Mouse (Mus musculus) left cerebral cortex, postnatal 14 days (tissue): ENCODE measurements at regions not wholly inside any gene's neighbourhood (a gene's known extent, or its start where the extent isn't known, plus 50 kb on each side); places are given as distances from the start of the nearest gene placed in this dataset.
"Not testable (repeated sequence)": the region's sequence is repeated elsewhere in the genome, so short reads cannot be mapped to it uniquely, and the experiment has no call there.

ENCODE experiments used
- DNase-seq, 2 experiments: peaks; one replicate each; pipeline ENCODE4 v3.0.0; 2021 to 2022; ENCODE audit warnings: low spot score in 2 of 2, mixed read lengths in 1 of 2
- intact Hi-C: fragments of 180-260 bp; cut with DNase I; formaldehyde crosslinking; loops from one replicate; pipeline ENCODE4 v1.15.1; 2025

DNA sequence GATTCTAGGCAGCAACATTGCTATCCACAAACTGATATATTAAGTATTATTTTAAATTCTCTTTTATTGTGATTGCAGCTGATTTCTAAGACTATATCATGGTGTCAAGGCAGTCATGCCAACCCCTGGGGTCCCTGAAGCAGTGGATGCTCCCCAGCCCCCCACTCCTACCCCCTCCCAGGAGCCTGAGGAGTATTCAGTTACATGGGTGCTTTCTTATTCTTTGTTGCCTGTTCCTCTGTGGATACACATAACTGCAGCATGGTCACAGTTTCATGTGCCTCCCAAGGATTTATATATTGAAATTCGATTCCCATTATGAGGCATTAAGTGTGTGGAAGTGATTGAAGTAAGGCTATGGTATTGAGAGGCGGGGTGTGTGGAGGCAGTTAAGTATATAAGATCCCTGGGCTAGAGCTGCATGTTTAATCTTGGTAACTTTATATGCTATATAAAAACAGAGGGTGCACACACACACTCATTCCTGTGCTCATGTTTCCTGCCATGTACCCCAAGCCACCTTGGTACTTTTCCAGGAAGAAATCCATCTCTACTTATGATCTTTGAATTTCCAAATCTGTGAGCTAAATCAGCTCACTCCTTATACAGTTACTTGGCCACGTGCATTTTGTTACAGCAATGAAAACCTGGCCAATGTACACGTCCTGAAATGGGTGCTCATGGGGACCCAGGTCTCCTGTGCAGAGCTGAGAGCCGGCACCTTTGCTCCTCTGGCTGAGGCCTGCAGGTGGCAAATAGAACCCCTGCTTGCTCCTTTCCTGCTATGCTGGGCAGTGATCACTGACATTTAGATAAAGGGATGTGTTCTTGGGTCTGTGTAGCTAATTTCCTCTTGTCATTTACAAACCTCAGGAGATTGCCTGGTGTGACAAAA is 259.0 kb downstream of the Nek10 start:
- no peak for DNase-seq
- intact Hi-C loops = no loop called here

DNA sequence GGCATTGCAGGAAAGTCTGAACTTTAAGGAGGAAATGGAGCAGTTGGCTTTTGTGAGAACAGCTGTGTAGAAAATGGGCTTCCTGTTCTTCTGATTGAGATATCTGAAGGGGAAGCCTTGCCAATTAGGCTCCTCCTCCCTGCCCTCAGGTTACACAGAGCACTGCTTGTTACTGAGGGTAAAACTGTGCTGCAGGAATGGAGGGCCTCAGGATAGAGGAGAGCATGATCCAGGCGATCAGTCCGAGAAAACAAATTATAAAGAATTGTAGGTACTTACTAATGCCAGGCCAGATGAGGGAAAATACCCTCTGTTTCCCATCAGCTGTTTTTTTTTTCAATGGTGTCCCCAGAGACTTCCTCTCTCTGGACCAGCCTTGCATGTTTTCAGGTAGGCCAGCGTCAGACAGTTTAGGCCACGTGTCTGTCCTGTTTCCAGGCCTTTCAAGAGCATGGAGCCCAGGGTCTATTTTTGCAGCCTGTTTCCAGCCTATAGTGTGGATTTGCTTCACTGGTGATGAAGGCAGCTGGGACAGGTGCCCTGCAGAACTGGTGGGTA is 259.7 kb downstream of the Nek10 start:
- no peak for DNase-seq
- intact Hi-C loops = no loop called here

DNA sequence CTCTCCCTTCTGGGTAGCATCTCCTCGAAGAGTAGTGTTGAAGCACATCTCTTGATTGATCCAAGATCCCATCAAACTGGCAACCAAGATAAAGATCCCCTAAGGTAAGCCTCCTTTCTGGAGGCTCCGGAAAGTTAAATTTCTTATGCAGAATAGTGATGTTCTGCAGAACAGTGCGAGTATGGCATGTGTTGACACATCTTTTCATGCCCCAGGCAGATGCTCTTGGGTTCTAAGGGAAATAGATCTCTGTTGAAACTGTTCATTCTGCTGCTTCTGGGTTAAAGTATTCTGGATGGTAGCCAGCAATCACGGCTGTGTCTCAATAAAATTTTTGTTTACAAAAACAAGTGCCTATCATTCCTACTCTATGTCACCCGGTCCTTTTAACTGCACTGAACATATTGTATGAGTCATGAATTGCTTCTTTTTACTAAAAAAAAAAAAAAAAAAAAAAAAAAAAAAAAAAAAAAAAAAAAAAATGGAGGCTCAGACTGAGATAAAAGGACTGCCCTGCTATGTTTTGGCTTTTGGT is 261.8 kb downstream of the Nek10 start:
- intact Hi-C loops = no loop called here
- DNase-seq = peak; percentile 20 to 21

DNA sequence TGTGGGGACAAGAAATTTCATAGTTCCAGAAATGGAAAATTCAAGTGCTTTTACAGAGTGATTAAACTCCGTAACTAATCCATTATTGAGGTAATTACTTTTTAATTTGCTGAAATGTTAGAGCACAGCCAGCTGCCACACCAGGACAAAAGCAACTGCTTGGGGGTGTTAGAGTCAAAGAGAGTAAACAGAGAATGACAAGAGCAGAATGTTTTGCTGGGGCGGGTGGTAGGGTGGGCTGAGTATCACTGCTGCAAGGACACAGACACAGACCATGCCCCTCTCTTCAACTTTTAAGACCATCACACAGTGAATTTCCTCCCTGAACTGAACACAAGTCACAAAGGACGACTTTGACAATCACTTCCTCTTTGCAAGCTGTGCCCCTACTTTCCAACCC is 272.7 kb downstream of the Nek10 start:
- intact Hi-C loops = no loop called here
- DNase-seq = no peak

DNA sequence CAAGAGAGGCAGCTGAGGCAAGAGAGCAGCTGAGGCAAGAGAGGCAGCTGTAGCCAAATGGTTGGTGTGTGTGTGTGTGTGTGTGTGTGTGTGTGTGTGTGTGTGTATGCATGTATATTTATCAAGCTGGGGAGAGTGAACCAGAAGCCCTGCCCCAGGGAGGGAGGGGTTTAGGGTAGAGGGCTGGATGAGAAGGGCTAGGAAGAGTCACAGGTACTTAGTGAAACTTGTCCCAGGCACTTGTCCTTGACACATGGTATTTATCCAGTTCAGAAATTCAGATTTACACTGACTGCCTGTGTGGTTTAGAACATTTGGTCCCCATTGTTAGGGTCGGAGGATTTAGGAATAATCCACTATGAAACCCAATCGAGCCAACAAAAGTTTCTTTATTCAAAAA is 279.7 kb downstream of the Nek10 start:
- no peak for DNase-seq

DNA sequence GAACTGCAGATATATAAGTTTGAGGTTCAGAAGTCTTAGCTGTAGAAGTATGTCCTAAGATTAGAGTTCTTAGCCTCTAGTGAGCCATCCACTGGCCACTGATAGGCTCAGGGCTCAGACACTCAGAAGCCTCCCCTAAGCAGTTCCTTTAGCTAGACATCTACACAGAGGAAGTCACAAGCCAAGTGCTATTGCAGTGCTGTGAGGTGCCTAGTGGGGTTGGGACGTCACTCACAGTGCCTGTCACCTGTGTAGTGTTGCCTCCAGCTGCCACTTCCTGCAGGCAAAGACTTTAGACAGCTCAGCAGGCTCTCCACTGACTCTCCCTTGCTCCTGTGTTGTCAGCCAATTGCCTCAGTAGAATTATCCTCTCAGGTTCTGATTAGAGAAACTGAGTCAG is 280.6 kb downstream of the Nek10 start:
- intact Hi-C loops = no loop called here

More for the DNA sequence above, 279.7 kb downstream of the Nek10 start:
- intact Hi-C loops = no loop called here

DNA sequence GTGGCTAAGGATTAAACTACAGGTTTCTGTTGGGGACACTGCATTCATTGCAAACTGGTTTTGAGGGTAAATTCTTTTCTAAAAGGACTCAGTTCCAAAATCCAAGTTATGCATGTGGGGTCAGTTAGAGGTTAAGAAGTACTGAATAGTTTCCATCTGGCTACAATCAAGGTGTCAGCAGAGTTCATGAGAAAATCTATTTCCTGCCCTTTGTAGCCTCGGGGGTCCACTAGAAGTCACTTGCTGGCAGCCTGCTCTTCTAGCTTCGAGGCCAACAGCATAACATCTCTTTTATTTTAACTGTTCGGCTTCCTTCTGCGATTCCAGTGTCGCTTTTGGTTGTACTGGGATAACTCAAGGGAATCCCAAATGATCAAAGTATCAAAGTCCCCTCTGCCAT is 283.8 kb downstream of the Nek10 start:
- intact Hi-C loops = no loop called here

More for the DNA sequence above, 280.6 kb downstream of the Nek10 start:
- no peak for DNase-seq

DNA sequence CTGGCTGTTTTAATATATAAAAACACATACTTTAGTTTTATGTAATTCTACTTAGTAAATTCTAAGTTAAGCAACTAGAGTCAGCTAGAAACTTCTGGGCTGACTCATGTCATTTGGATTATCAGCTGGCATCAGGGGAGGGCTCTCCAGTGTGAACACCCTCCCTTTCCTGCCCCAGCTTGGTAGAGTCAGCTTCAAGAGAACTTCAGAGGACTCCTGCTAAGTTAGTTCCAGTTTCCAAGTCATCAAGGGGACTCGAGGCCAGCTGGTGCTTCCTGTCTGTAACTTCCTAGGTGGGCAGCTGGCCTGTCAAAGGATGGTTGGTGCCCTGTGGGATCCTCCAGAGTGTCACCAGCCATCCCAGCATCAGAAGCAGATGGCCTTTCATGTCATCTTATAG is 293.6 kb downstream of the Nek10 start:
- intact Hi-C loops = no loop called here

More for the DNA sequence above, 283.8 kb downstream of the Nek10 start:
- DNase-seq = no peak

DNA sequence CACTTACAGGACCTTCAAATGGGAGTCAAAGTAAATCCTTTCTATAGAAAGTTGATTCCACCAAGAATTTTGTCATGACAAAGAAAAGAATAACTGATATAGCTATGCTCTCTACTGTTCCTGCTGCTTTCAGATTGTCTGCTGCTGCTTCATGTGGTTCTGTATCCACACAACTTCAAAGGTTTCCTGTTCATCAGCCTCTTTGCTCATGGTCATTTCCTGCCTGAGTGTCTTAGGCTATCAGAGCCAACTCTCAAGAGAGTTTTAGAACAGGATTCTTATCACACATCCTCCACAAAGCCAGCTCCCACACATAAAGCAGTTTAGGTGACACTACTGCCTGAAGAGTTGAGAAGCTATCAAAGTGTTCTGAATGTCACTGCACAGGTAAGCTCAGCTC is 296.7 kb downstream of the Nek10 start:
- no peak for DNase-seq
- intact Hi-C loops = no loop called here

More for the DNA sequence above, 293.6 kb downstream of the Nek10 start:
- DNase-seq = no peak

DNA sequence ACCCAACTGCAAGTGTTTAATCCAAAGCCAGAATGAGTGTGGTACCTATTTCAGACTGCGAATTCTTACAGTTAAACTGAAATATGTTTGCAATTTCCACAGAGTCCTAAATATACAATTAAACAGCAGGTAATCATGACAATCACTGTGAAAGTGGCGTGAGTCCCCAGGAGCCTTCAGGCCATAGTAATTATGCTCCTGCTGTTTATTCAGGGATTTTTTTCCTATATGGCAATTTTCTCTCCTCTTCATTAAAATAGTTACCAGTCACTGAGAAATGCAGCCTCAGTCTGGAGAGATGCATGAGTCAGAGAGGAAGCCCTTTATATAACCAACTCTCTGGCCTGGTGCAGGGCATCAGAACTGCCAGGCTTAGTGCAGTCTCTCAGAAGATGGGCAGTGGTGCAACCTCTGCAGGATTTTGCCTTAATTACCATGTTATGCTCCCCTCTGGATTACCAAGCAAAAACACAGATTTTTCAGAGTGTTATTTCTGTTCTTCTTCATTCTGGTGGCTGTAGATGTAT is 304.6 kb downstream of the Nek10 start:
- DNase-seq = no peak
- intact Hi-C loops = no loop called here

DNA sequence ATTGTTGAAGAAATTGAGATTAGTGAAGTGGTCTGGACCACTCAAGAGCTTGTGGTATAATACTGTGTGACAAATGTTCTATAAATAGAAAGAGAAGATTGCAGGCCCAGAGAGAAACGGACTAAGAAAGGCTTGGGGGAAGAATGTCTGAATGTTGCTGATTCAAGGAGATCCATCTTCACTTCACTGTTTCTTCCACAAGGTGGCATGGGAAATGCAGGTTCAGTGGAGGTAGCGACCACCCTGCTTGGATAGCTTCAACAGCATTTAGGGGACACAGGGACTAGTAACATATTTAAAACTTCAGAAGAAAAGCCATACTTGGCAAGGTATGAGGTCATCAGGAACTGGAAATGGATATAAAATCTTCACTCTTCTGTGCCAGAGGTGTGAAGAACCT is 316.5 kb downstream of the Nek10 start:
- intact Hi-C loops = no loop called here
- DNase-seq = peak; percentile 6 to 15

DNA sequence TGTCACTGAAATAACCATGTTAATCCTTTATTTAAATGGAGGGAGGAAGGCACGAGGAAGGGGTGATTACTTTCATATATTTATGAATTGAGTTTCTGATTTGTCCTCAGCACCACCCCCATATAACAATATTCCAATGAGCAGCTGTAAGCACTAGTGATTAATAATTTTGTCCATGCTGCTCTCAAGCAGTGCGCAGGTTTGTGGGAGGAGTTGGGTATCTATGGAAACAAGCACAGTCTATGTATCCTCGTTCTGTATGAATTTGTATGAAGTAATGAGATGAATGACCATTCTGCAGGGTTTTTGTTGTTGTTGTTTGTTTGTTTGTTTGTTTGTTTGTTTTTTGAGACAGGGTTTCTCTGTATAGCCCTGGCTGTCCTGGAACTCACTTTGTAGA is 310.6 kb downstream of the Lrrc3b start:
- no peak for DNase-seq
- intact Hi-C loops = no loop called here

DNA sequence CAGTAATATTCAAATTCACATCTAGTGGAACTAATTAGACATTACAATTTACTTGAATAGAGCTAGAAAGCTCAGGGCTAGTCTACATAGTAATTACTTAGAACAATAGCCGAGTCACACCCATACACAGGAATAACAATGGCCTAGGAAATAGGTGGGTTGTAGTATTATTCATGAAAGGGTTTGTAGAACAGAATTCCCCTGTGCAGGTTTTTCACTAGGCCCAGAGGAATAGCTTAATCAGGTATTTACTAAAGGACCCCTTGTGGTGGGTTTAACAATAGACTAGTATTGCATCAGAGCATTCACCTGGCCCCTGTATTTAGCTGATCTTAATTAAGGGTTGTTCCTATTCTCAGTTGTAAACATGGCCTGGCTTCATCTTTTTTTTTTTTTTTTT is 297.9 kb downstream of the Lrrc3b start:
- intact Hi-C loops, DNase-seq: not testable (repeated sequence)

DNA sequence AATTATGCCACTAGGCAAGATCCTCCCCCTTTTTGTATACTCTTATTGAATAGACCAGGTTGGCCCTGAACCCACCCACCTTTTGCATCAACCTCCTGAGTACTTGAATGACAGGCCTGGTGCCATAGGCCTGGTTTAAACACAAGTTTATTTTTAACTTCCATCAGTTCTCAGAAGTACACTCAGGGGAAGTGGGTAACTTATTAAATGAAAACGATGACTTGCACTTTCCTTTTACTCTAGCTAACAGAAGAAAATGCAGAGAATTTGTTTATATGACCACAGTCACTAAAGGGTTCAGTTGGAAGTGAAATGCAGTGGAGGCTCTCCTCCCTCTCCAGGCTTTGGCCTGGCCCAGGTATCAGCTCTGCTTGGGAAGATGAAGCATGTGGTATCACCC is 295.9 kb downstream of the Lrrc3b start:
- intact Hi-C loops = no loop called here
- no peak for DNase-seq

DNA sequence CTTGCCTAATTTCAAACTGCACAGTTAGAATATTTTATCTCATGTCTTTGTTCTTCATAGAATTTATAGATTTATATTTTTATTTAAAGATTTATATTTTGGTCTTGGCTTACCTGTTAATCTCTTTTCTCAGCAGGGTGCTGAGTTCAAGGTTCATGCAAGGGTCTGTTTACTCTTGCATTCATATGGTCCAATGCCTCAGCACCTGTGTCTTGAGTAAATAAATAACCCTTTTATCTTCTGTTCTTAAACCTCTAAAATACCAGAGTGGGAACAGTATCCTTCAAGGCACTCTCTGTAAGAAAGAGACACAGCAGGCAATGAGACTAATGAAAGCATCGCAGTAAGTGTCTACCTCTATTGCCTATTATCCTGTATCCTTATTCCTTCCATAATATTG is 290.3 kb downstream of the Lrrc3b start:
- no peak for DNase-seq
- intact Hi-C loops = no loop called here
